Mouse (Mus musculus) CH12.LX (cell line): Measurements from ENCODE around the gene 1810046K07Rik.

Source experiments
- CTCF ChIP-seq, 2 experiments: IDR thresholded peaks in 1 of 2; conservative IDR thresholded peaks in 1 of 2; 2 replicates each; pipeline ENCODE4 v1.5.1; 2011 to 2012; ENCODE audit warnings: low read depth in 2 of 2, low read length in 2 of 2, improper control_type of control experiment in 1 of 2, inconsistent platforms in 1 of 2, mild to moderate bottlenecking in 1 of 2, moderate library complexity in 1 of 2
- EP300 ChIP-seq: IDR thresholded peaks from 2 replicates; pipeline ENCODE4 v1.6.1; 2011; ENCODE audit warnings: low read length, improper control_type of control experiment
- KAT2A ChIP-seq: IDR thresholded peaks from 2 replicates; pipeline ENCODE4 v1.6.1; 2012; ENCODE audit warnings: low read length, improper control_type of control experiment, inconsistent platforms; ENCODE audit not compliant: insufficient replicate concordance

GRCm38 (mm10) chr9:51352896-51353295 is 24.2 kb upstream of the 1810046K07Rik start:
- TF ChIP-seq CTCF (conservative IDR thresholded peaks at IDR 0.05 in 1 of 2, IDR thresholded peaks at IDR 0.05 in 1 of 2; ENCODE audit: low read depth in 2 of 2, low read length in 2 of 2) (no peak), KAT2A (no peak), EP300 (no peak)
